Mouse (Mus musculus): ENCODE results near the gene 4932438H23Rik.
"Not testable (repeated sequence)": the region's sequence is repeated elsewhere in the genome, so short reads cannot be mapped to it uniquely, and the experiment has no call there.

The 4932438H23Rik gene

GRCm38 (mm10) chr16:91099444-91100065 lies 4.6 kb upstream of the 4932438H23Rik start:
- DNase-seq (ENCODE audit: low read depth, low spot score) = no peak

- DNase-seq (ENCODE audit: low read depth, low spot score) = no peak
Measured at GRCm38 (mm10) chr16:91097858-91098257, 2.9 kb upstream of the 4932438H23Rik start.

- DNase-seq (ENCODE audit: low read depth, low spot score) = no peak
Measured at GRCm38 (mm10) chr16:91096984-91097506, 2.1 kb upstream of the 4932438H23Rik start.

GRCm38 (mm10) chr16:91096016-91096415 lies 1.1 kb upstream of the 4932438H23Rik start:
- no peak for DNase-seq (ENCODE audit: low read depth, low spot score)

- peak; percentile 92 for DNase-seq (ENCODE audit: low read depth, low spot score)
Measured at GRCm38 (mm10) chr16:91086642-91087306, 8.1 kb downstream of the 4932438H23Rik start.

- DNase-seq (ENCODE audit: low read depth, low spot score) = no peak
Measured at GRCm38 (mm10) chr16:91085239-91085825, 9.6 kb downstream of the 4932438H23Rik start.

- no peak for DNase-seq (ENCODE audit: low read depth, low spot score)
Measured at GRCm38 (mm10) chr16:91084307-91085238, 10.3 kb downstream of the 4932438H23Rik start.

GRCm38 (mm10) chr16:91083002-91083646 lies 11.8 kb downstream of the 4932438H23Rik start:
- no peak for DNase-seq (ENCODE audit: low read depth, low spot score)

GRCm38 (mm10) chr16:91081508-91081907 lies 13.4 kb downstream of the 4932438H23Rik start:
- peak; percentile 79 for DNase-seq (ENCODE audit: low read depth, low spot score)

GRCm38 (mm10) chr16:91076180-91076579 lies 18.7 kb downstream of the 4932438H23Rik start:
- DNase-seq (ENCODE audit: low read depth, low spot score) = no peak

- DNase-seq (ENCODE audit: low read depth, low spot score) = not testable (repeated sequence)
Measured at GRCm38 (mm10) chr16:91075423-91075822, 19.5 kb downstream of the 4932438H23Rik start.

GRCm38 (mm10) chr16:91073163-91073892 lies 21.6 kb downstream of the 4932438H23Rik start:
- DNase-seq (ENCODE audit: low read depth, low spot score) = peak; percentile 66

GRCm38 (mm10) chr16:91072256-91072655 lies 22.7 kb downstream of the 4932438H23Rik start:
- DNase-seq (ENCODE audit: low read depth, low spot score) = no peak

- no peak for DNase-seq (ENCODE audit: low read depth, low spot score)
Measured at GRCm38 (mm10) chr16:91068969-91069368, 26.0 kb downstream of the 4932438H23Rik start.

- DNase-seq (ENCODE audit: low read depth, low spot score) = no peak
Measured at GRCm38 (mm10) chr16:91067122-91067521, 27.8 kb downstream of the 4932438H23Rik start.

- DNase-seq (ENCODE audit: low read depth, low spot score) = no peak
Measured at GRCm38 (mm10) chr16:91064583-91065365, 30.1 kb downstream of the 4932438H23Rik start.

GRCm38 (mm10) chr16:91063786-91064185 lies 31.1 kb downstream of the 4932438H23Rik start:
- no peak for DNase-seq (ENCODE audit: low read depth, low spot score)

GRCm38 (mm10) chr16:91061531-91062318 lies 33.2 kb downstream of the 4932438H23Rik start:
- no peak for DNase-seq (ENCODE audit: low read depth, low spot score)

- no peak for DNase-seq (ENCODE audit: low read depth, low spot score)
Measured at GRCm38 (mm10) chr16:91057741-91058140, 37.2 kb downstream of the 4932438H23Rik start.
